Mouse (Mus musculus) CH12.LX (cell line): Measurements from ENCODE around the gene Oaz1. TPM values are rescaled to one million over a fixed set of nuclear protein-coding genes. Genes with fewer than 3 reads are reported as not detected.
A peak's percentile ranks its signal among the peaks of the same experiment; 100 is the strongest.
"Not testable (repeated sequence)": the region's sequence is repeated elsewhere in the genome, so short reads cannot be mapped to it uniquely, and the experiment has no call there.

Experiments used
- DNase-seq: peaks from one replicate; pipeline ENCODE4 v3.0.0-alpha.2; 2013; ENCODE audit errors: extremely low read depth
- H3K27ac ChIP-seq: 2 replicates; pipeline ENCODE4 v1.5.1; 2012; ENCODE audit warnings: low read depth, mild to moderate bottlenecking, control low read depth, moderate library complexity; ENCODE audit not compliant: insufficient read depth
- H3K27me3 ChIP-seq: replicated peaks from 2 replicates; pipeline ENCODE3; 2012; ENCODE audit warnings: inconsistent platforms
- H3K36me3 ChIP-seq, 2 experiments: replicated peaks in 1 of 2; 2 replicates each; pipeline versions ENCODE3 to v1.6.1; 2012; ENCODE audit warnings: inconsistent platforms in 1 of 2, low read length in 1 of 2, mild to moderate bottlenecking in 1 of 2, mixed read lengths in 1 of 2, moderate library complexity in 1 of 2; ENCODE audit not compliant: control insufficient read depth in 1 of 2, insufficient read depth in 1 of 2
- H3K4me1 ChIP-seq, 2 experiments: 2 replicates each; pipeline ENCODE4 v1.6.1; 2012; ENCODE audit warnings: inconsistent platforms in 1 of 2, moderate library complexity in 1 of 2; ENCODE audit not compliant: insufficient read depth in 2 of 2, control insufficient read depth in 1 of 2
- H3K4me2 ChIP-seq: 2 replicates; pipeline ENCODE4 v1.6.1; 2012; ENCODE audit warnings: low read depth, mild to moderate bottlenecking, control low read depth; ENCODE audit not compliant: poor library complexity, insufficient read depth, severe bottlenecking
- H3K4me3 ChIP-seq, 3 experiments: fragments of 150-350 bp in 1 of 3; sonication (generic) in 1 of 3; replicated peaks in 1 of 3; 2 replicates each; pipeline versions ENCODE3 to v1.5.1; 2011 to 2012; ENCODE audit warnings: low read depth in 2 of 3, low read length in 2 of 3, mild to moderate bottlenecking in 2 of 3, moderate library complexity in 2 of 3, control low read depth in 1 of 3, improper control_type of control experiment in 1 of 3, inconsistent platforms in 1 of 3, mixed read lengths in 1 of 3; ENCODE audit not compliant: poor library complexity in 1 of 3
- H3K79me2 ChIP-seq: replicated peaks from 2 replicates; pipeline ENCODE4 v1.6.1; 2012; ENCODE audit warnings: mild to moderate bottlenecking, moderate library complexity; ENCODE audit not compliant: control insufficient read depth, poor library complexity, insufficient read depth, severe bottlenecking; ENCODE audit errors: extremely low read depth
- H3K9ac ChIP-seq: 2 replicates; pipeline ENCODE4 v1.6.1; 2012; ENCODE audit warnings: low read depth, mild to moderate bottlenecking, control low read depth, moderate library complexity; ENCODE audit not compliant: insufficient read depth
- H3K9me3 ChIP-seq: replicated peaks from 2 replicates; pipeline ENCODE3; 2012; ENCODE audit warnings: low read length, inconsistent platforms, mixed read lengths
- BHLHE40 ChIP-seq: IDR thresholded peaks from 2 replicates; pipeline ENCODE4 v1.6.1; 2011; ENCODE audit warnings: mild to moderate bottlenecking, low read depth, low read length, improper control_type of control experiment
- CHD1 ChIP-seq: IDR thresholded peaks from 2 replicates; pipeline ENCODE4 v1.6.1; 2012; ENCODE audit warnings: low read depth, low read length, improper control_type of control experiment, inconsistent platforms
- CHD2 ChIP-seq: IDR thresholded peaks from 2 replicates; pipeline ENCODE4 v1.6.1; 2011; ENCODE audit warnings: low read length, improper control_type of control experiment
- CTCF ChIP-seq, 2 experiments: IDR thresholded peaks in 1 of 2; conservative IDR thresholded peaks in 1 of 2; 2 replicates each; pipeline ENCODE4 v1.5.1; 2011 to 2012; ENCODE audit warnings: low read depth in 2 of 2, low read length in 2 of 2, improper control_type of control experiment in 1 of 2, inconsistent platforms in 1 of 2, mild to moderate bottlenecking in 1 of 2, moderate library complexity in 1 of 2
- ETS1 ChIP-seq: conservative IDR thresholded peaks from 2 replicates; pipeline ENCODE4 v1.6.1; 2012; ENCODE audit warnings: low read depth, mild to moderate bottlenecking, inconsistent platforms, low read length, improper control_type of control experiment, moderate library complexity
- GABPA ChIP-seq: IDR thresholded peaks from 2 replicates; pipeline ENCODE4 v1.6.1; 2012; ENCODE audit warnings: low read depth, low read length, improper control_type of control experiment, inconsistent platforms; ENCODE audit not compliant: insufficient replicate concordance
- MAFK ChIP-seq: IDR thresholded peaks from 2 replicates; pipeline ENCODE4 v1.6.1; 2011; ENCODE audit warnings: low read length, improper control_type of control experiment; ENCODE audit not compliant: insufficient replicate concordance
- MAX ChIP-seq: IDR thresholded peaks from 2 replicates; pipeline ENCODE4 v1.6.1; 2011; ENCODE audit warnings: low read length, improper control_type of control experiment
- MEF2A ChIP-seq: IDR thresholded peaks from 2 replicates; pipeline ENCODE4 v1.6.1; 2014; ENCODE audit warnings: low read depth, mild to moderate bottlenecking, inconsistent platforms, low read length, improper control_type of control experiment, borderline replicate concordance
- NELFE ChIP-seq: IDR thresholded peaks from 2 replicates; pipeline ENCODE4 v1.6.1; 2011; ENCODE audit warnings: low read depth, low read length, improper control_type of control experiment
- NRF1 ChIP-seq: IDR thresholded peaks from 2 replicates; pipeline ENCODE4 v1.6.1; 2014; ENCODE audit warnings: low read depth, mild to moderate bottlenecking, inconsistent platforms, low read length, improper control_type of control experiment, moderate library complexity
- PAX5 ChIP-seq: IDR thresholded peaks from 2 replicates; pipeline ENCODE4 v1.6.1; 2012; ENCODE audit warnings: low read length, inconsistent platforms, mixed read lengths
- POLR2A ChIP-seq: IDR thresholded peaks from 2 replicates; pipeline ENCODE4 v1.6.1; 2011; ENCODE audit warnings: low read depth, mild to moderate bottlenecking, improper control_type of control experiment, low read length
- SMC3 ChIP-seq: IDR thresholded peaks from 2 replicates; pipeline ENCODE4 v1.6.1; 2011; ENCODE audit warnings: low read depth, low read length, improper control_type of control experiment
- UBTF ChIP-seq: IDR thresholded peaks from 2 replicates; pipeline ENCODE4 v1.6.1; 2012; ENCODE audit warnings: low read depth, mild to moderate bottlenecking, inconsistent platforms, low read length, improper control_type of control experiment, moderate library complexity
- USF2 ChIP-seq: conservative IDR thresholded peaks from 2 replicates; pipeline ENCODE4 v1.6.1; 2011; ENCODE audit warnings: low read depth, low read length, improper control_type of control experiment
- ZNF384 ChIP-seq: IDR thresholded peaks from 2 replicates; pipeline ENCODE4 v1.6.1; 2012; ENCODE audit warnings: low read depth, low read length, improper control_type of control experiment, inconsistent platforms
- dilution Hi-C: fragments of 300-500 bp; cut with MboI; formaldehyde crosslinking; loops from 2 replicates; pipeline ENCODE4 v1.14.3; 2020; ENCODE audit warnings: low sequenced_read_pairs; ENCODE audit not compliant: extremely low pct_unique_long_range_greater_than_20kb, extremely low pct_ligation_motif_present
- in situ Hi-C: fragments of 300-500 bp; cut with MboI; formaldehyde crosslinking; loops from 3 replicates; pipeline ENCODE4 v1.14.3; 2019; ENCODE audit warnings: low sequenced_read_pairs, low pct_ligation_motif_present, low pct_unique_long_range_greater_than_20kb, mixed read lengths
- polyA plus RNA-seq: library from polyadenylated mRNA; unstranded; fragments of >175 nt; gene quantifications from 2 replicates; pipeline ENCODE4 v1.2.1, GENCODE M21; 2012; ENCODE audit warnings: low read depth; ENCODE audit not compliant: insufficient read length
- total RNA-seq, 2 experiments: library from RNA; depleted of rRNA; stranded (reverse); fragments of 300-350 nt in 1 of 2; fragments of >200 nt in 1 of 2; gene quantifications; 2 replicates each; pipeline ENCODE4 v1.2.3; 2012 to 2014

Oaz1 gene
- total and polyA plus RNA-seq, 3 experiments: 646 to 1,081 (median 899) TPM

DNA sequence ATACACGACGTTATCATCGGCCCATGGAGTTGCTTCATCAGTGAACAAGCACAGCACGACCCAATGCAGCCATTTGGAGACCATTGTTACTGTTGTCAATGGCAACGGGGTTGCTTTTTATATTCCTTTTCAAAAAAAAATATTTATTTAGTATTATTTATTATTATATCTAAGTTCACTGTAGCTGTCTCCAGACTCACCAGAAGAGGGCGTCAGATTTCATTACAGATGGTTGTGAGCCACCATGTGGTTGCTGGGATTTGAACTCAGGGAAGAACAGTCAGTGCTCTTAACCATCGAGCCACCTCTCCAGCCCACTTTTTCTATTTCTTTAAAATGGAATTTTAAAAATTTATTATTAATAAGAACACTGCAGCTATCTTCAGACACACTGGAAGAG lies 11.7 kb upstream of the Oaz1 start:
- H3K9me3 ChIP-seq: no peaks in the 10 kb centered on the region
- in situ Hi-C loops: no loop called here

DNA sequence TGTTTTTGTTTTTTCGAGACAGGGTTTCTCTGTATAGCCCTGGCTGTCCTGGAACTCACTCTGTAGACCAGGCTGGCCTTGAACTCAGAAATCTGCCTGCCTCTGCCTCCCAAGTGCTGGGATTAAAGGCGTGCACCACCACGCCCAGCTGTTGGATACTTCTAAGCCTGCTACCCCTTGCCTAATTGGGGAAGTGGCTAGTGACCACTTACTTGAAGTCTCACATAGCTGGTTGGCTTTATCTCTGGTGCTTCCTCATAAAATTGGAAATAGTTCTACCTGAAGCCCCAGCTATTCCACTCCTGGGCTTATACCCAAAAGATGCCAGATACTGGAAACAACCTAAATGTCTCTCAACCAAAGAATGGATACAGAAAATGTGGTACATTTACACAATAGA lies 10.2 kb upstream of the Oaz1 start:
- H3K9me3 ChIP-seq, H3K4me2 ChIP-seq, H3K27me3 ChIP-seq, DNase-seq, H3K4me3 ChIP-seq, in situ Hi-C loops, dilution Hi-C loops, H3K36me3 ChIP-seq, H3K27ac ChIP-seq, H3K9ac ChIP-seq, H3K79me2 ChIP-seq: not testable (repeated sequence)
- peaks cover 10 to 17% of the 10 kb centered on the region in 2 experiments for H3K4me1 ChIP-seq

More for the DNA sequence above, 11.7 kb upstream of the Oaz1 start:
- H3K4me2 ChIP-seq: no peak overlapping the region
- H3K4me1 ChIP-seq: peaks cover 10 to 17% of the 10 kb centered on the region in 2 experiments
- DNase-seq: no peak
- dilution Hi-C loops: no loop called here
- H3K79me2 ChIP-seq: no peaks in the 10 kb centered on the region
- H3K27me3 ChIP-seq: no peaks in the 10 kb centered on the region
- H3K9ac ChIP-seq: no peak overlapping the region
- H3K4me3 ChIP-seq: no peak overlapping the region
- no peaks in the 10 kb centered on the region for H3K36me3 ChIP-seq
- no peak for TF ChIP-seq BHLHE40
- no peak for TF ChIP-seq ETS1
- TF ChIP-seq MAX: no peak
- no peak for TF ChIP-seq MAFK
- peak in 1 of 2 experiments; percentile 53; a peak in 2 of 4 replicates for TF ChIP-seq CTCF (conservative IDR thresholded peaks at IDR 0.05 in 1 of 2, IDR thresholded peaks at IDR 0.05 in 1 of 2; ENCODE audit: low read depth in 2 of 2, low read length in 2 of 2)
- TF ChIP-seq SMC3: 0 out of 2 replicates have a peak, but pooled peaks have one; percentile 14
- no peak overlapping the region for H3K27ac ChIP-seq

- DNase-seq: no peak
- dilution Hi-C loops: no loop called here
- in situ Hi-C loops: no loop called here
- Histone ChIP-seq H3K79me2 (no peaks in the 10 kb centered on the region), H3K36me3 (no peaks in the 10 kb centered on the region), H3K4me1 (peaks cover 8 to 16% of the 10 kb centered on the region in 2 experiments), H3K4me2 (no peak overlapping the region), H3K4me3 (no peak overlapping the region), H3K9me3 (no peaks in the 10 kb centered on the region), H3K27ac (no peak overlapping the region), H3K9ac (no peak overlapping the region), H3K27me3 (no peaks in the 10 kb centered on the region)
- no peak for TF ChIP-seq CHD1
- no peak for TF ChIP-seq MAX
- no peak for TF ChIP-seq NRF1
- TF ChIP-seq NELFE: no peak
- no peak for TF ChIP-seq UBTF
- TF ChIP-seq MEF2A: no peak
- no peak for TF ChIP-seq SMC3
- TF ChIP-seq GABPA: no peak
- TF ChIP-seq POLR2A: no peak
- TF ChIP-seq CHD2: no peak
- no peak for TF ChIP-seq PAX5
- TF ChIP-seq USF2: no peak
- no peak for TF ChIP-seq ZNF384
Observed at GRCm38 (mm10) chr10:80817164-80817563, 9.3 kb upstream of the Oaz1 start.
